Mouse (Mus musculus) lung, postnatal 4 days (tissue): ENCODE measurements around the gene Mbd6.

Source experiments
- DNase-seq, 2 experiments: peaks; one replicate each; pipeline ENCODE4 v3.0.0; 2021

Mbd6 gene

DNA sequence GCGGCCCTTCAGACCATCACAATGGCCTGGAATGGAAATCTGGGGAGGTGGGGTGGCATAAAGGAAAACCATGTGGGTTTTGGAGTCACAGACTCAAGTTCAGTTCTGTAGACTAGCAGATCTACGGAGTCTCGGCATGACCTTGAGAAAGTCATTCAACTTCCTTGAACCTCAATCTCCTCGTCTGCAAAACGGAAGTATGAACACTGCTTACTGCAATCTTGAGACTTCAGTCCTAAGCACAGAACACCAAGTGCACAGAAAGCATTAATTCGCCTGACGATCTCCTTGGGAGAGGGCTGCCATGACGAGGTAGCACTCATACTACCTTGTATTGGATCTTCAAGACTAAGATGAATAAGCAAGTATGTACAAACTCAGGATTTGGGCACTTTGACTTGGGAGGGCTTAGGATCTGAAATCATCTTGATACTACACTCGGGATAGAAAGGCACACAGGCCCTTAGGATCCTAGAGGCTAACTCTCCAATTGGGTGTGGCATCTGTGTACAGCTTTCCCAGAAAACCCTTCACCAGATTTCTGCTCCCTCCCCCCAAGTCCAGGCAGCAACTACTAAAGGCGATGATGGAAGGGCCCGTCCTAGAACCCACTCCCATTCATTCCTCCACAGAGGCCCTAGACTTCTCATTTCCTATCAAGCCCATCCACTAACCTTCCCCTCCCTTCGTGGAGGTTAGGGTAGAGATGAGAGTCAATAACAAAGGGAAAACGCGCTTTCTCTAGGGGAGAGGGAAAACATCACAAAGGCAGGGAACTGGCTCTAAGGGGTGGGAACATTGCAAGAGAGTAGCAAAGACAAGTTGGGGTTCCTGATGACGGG is 26.9 kb downstream of the Mbd6 start:
- DNase-seq, result no peak

DNA sequence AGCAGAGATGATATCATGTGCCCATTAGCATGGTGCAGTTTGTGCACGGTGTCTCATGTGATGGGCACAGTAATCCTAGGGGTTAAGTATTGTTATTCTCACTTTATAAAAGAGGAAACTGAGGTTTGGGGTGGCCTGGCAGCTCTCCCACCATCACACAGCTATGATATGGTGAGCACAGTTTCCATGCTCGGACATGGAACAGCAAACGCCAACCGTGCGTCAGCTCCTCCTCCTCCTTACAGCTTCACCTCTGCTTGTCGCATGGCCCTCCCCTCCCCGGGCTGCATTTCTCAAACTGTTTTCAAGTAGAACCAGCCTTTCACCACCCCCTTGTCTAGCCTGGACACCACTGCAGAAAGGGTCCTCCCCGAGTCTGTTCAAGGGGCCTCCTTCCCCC is 30.3 kb downstream of the Mbd6 start:
- DNase-seq, result no peak

DNA sequence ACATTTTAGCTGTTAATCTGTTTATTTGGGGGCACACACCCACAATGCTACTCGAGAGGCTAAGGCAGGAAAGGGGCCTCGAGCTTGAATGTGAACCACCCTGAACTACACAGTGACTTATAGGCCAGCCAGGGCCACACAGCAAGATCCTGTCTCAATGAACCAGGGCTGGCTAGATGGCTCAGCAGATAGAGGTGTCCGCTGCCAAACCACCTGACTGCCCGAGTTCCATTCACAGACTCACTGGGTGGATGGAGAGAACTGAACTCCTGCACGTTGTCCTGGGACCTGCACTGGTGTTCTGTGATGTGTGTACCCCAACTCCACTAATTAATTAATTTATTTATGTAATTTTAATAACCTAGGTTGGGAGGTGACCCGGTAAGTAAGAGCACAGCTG is 31.0 kb downstream of the Mbd6 start:
- DNase-seq, result no peak

DNA sequence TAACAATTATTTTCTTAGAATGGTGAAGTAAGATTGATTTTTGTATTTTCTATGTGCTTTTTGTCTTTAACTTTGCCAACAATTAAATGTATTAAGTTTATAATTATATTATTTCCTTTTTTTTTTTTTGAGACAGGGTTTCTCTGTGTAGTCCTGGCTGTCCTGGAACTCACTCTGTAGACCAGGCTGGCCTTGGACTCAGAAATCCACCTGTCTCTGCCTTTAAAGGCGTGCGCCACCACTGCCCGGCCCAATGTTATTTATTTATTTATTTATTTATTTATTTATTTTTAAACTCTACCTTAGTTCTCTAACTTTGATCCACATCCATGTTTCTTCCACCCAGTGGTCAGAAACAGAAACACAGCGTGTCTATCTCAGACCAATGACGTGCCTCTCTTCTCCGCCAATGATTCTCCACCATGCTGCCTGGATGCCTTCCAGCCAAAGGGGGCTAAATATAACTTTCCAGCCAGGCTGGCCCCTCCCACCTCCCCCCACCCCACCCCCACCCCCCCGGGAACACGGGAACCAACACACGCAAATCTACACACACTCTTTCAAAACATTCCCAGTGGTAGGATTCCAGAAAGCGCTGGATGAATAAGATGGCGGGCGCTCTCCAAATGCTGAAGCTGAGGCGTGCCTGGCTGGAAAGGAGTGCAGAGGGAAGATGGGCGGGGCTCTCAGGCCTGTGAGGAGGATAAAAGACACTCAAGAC is 33.0 kb downstream of the Mbd6 start:
- DNase-seq, result peak; percentile 80 to 81

DNA sequence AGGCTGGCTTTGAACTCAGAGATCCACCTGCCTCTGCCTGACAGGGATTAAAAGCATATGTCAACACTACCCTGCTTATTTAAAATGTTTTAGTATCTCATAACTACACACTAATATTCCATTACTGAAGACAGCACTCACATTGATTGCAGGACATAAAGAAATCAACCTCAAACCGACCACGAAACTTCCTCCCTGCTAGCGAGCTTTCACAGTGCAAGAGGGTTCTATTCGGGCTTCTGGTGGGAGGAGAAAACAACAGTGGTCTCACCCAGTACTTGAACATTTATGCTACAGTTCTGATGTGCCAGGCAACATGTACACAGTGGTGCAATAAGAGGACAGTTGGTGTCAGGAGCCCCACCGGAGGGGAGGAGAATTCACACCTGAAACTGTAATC is 38.0 kb downstream of the Mbd6 start:
- no peak for DNase-seq

DNA sequence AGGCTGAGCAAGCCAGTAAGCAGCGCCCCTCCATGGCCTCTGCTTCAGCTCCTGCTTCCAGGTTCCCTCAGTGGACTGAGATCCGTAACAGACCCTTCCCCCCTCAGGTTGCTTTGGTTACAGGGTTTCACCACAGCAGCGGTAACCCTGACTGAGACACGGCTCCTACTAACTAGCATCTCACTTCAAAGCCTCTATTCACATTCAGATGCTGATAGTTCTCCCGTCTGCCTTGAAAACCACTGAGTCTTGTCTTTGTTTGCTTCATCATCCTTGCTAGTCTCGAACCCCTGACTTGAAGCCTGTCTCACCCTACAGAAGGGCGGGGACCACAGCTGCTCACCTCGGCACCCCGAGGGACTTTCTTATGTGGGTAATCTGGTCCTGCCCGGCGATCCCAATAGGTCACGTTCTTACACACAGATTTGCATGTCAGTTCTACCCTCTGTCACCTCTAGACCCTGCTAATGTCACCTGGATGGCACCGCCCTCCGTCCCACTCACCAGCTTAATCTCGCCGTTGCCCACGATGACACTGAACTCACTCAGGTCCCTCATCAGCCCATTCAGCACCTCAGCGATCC is 50.5 kb downstream of the Mbd6 start:
- DNase-seq, result no peak

DNA sequence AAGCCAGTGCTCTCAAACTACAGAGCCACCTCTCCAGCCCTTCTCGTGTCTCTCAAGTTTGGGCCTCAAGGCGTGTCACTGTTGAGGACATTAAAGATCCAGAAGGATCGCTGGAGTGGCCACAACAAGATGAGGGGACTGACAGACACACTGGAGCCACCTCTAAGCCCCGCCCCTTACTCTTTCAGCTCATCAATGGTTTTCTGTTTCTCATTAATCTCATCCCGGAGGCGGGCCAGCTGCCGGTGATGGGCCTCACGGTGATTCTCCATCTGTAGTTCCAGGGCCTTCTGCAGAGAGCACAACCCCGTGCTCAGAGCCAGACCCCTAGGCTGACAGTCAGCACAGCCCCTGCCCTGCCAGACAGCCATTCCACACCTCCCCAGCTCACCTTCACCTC is 52.3 kb downstream of the Mbd6 start:
- no peak for DNase-seq

DNA sequence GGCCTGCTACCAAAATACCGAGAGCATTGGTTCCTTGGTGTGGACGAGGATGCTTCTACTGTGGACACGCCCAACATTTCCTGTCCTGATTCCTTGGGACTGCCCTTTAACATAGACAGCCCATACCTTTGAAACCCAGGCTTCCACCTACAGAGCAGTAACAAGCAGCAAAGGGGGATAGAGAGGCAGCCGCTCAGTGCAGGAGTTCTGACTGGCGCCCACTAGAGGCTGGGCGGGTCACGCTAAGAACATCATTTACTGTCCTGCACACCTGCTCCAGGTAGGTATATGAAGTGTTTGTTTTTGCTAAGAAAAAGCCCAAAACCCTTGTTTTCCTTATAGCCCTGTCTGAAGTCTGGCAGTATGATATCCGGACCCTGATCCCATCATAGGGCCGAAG is 55.7 kb downstream of the Mbd6 start:
- DNase-seq, result no peak
